Mouse (Mus musculus) ZHBTc4 (cell line): Measurements from ENCODE around the gene Arhgap8.
"Not testable (repeated sequence)": the region's sequence is repeated elsewhere in the genome, so short reads cannot be mapped to it uniquely, and the experiment has no call there.

Source experiments
- DNase-seq: peaks from one replicate; pipeline ENCODE4 v3.0.0-alpha.2; 2011; ENCODE audit warnings: low read depth, low spot score

Gene Arhgap8

GRCm38 (mm10) chr15:84697611-84698011 is 22.2 kb upstream of the Arhgap8 start:
- DNase-seq: no peak

- no peak for DNase-seq
Measured at GRCm38 (mm10) chr15:84698189-84698588, 21.7 kb upstream of the Arhgap8 start.

GRCm38 (mm10) chr15:84700147-84700794 is 19.6 kb upstream of the Arhgap8 start:
- peak; percentile 90 for DNase-seq

GRCm38 (mm10) chr15:84701947-84702346 is 17.9 kb upstream of the Arhgap8 start:
- DNase-seq: peak; percentile 76

GRCm38 (mm10) chr15:84702391-84703345 is 17.2 kb upstream of the Arhgap8 start:
- no peak for DNase-seq

GRCm38 (mm10) chr15:84703992-84704391 is 15.9 kb upstream of the Arhgap8 start:
- no peak for DNase-seq

- no peak for DNase-seq
Measured at GRCm38 (mm10) chr15:84705351-84705901, 14.4 kb upstream of the Arhgap8 start.

- DNase-seq: no peak
Measured at GRCm38 (mm10) chr15:84706983-84707619, 12.8 kb upstream of the Arhgap8 start.

GRCm38 (mm10) chr15:84712566-84713405 is 7.1 kb upstream of the Arhgap8 start:
- DNase-seq: peak; percentile 64

- peak; percentile 92 for DNase-seq
Measured at GRCm38 (mm10) chr15:84714730-84715129, 5.1 kb upstream of the Arhgap8 start.

- DNase-seq: no peak
Measured at GRCm38 (mm10) chr15:84715132-84715531, 4.7 kb upstream of the Arhgap8 start.

- DNase-seq: not testable (repeated sequence)
Measured at GRCm38 (mm10) chr15:84717570-84718270, 2.1 kb upstream of the Arhgap8 start.

GRCm38 (mm10) chr15:84718785-84719184 is 1.1 kb upstream of the Arhgap8 start:
- DNase-seq: no peak

GRCm38 (mm10) chr15:84720291-84721204 is 696 bp downstream of the Arhgap8 start:
- peak; percentile 85 for DNase-seq

- DNase-seq: peak; percentile 68
Measured at GRCm38 (mm10) chr15:84723656-84724055, 3.8 kb downstream of the Arhgap8 start.

- DNase-seq: no peak
Measured at GRCm38 (mm10) chr15:84724199-84724598, 4.3 kb downstream of the Arhgap8 start.

- DNase-seq: no peak
Measured at GRCm38 (mm10) chr15:84729685-84730084, 9.8 kb downstream of the Arhgap8 start.

GRCm38 (mm10) chr15:84730893-84731292 is 11.0 kb downstream of the Arhgap8 start:
- DNase-seq: no peak
